Mouse (Mus musculus) intestine, embryonic 16.5 days (tissue): ENCODE data around the gene Usp16. TPM values are rescaled to one million over a fixed set of nuclear protein-coding genes. Genes with fewer than 3 reads are reported as not detected.

Experiments used
- polyA plus RNA-seq: library from polyadenylated mRNA; unstranded; fragments of >200 nt; fragmentation: Nextera tagmentation; extraction: Ambion mirVana; gene quantifications from 2 replicates; pipeline ENCODE4 v1.2.1, GENCODE M21; 2015

Gene Usp16
- polyA plus RNA-seq, 1 experiment from 2014 or later: 33.7 TPM

Other genes with a start within 250 kb of the Usp16 start
- gene N6amt1, start 100.5 kb upstream of the Usp16 start, polyA plus RNA-seq: 18.8 and 20.4 TPM in 2 replicates
- gene Ltn1, start 22.1 kb upstream of the Usp16 start, polyA plus RNA-seq: 19.3 and 20.5 TPM in 2 replicates
- 15.2 and 17.4 TPM in 2 replicates for gene Rwdd2b, start 14.1 kb upstream of the Usp16 start, polyA plus RNA-seq
- gene Cct8, start 41.2 kb downstream of the Usp16 start, polyA plus RNA-seq: 357 and 397 TPM in 2 replicates
- 0.21 and 0.44 TPM in 2 replicates for gene Map3k7cl, start 98.6 kb downstream of the Usp16 start, polyA plus RNA-seq
- 16.6 and 18.2 TPM in 2 replicates for gene Bach1, start 244.2 kb downstream of the Usp16 start, polyA plus RNA-seq